Mouse (Mus musculus) thymus, postnatal 36 days (tissue): ENCODE results near the gene Tmem141.

Experiments
- DNase-seq, 2 experiments: peaks; one replicate each; pipeline ENCODE4 v3.0.0; 2022; ENCODE audit warnings: mixed read lengths in 2 of 2

Gene Tmem141

DNA sequence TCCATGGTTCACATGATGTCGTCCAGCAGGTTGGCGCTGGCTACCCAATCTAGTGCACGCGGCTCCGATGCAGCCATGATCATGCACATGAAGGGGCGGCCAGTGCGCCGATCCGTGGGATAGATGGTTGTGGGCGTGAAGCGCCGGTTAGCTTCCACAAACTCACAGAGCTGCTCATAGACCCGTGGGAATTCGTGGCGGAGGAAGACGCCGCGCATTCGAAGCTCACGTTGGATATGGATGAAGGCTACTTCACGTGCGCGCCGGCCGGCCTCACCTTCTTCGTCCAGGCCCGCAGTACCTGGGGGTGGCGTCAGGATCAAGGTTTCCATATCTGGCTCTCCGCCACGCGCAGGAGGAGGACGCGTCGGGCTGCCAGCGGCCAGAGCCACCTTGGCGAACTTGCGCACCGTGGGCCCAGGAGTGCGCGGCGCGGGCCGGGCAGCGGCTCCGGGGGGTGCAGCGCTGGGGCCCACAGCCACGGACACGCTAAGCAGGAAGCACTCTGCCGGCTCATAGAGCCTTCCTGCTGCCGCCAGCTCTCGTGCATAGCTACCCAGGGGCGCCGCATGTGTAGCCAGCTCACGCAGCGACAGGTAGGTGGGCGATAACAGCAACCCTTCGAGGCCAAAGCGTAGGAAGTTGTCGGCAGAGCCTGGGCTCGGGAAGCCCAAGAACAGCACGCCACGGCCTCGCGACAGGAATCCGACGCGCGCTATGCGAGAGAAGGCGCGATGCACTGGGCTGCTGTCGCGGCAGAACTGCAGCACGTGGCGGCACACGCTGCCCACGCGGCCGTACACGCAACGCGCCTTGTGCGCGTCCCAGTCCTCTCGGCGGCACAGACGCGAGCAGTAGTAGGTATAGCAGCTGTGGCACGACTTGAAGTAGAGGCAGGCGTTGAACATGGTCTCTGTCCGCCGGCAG, 44.6 kb downstream of the Tmem141 start:
- DNase-seq: peak in 1 of 2 experiments; percentile 25

DNA sequence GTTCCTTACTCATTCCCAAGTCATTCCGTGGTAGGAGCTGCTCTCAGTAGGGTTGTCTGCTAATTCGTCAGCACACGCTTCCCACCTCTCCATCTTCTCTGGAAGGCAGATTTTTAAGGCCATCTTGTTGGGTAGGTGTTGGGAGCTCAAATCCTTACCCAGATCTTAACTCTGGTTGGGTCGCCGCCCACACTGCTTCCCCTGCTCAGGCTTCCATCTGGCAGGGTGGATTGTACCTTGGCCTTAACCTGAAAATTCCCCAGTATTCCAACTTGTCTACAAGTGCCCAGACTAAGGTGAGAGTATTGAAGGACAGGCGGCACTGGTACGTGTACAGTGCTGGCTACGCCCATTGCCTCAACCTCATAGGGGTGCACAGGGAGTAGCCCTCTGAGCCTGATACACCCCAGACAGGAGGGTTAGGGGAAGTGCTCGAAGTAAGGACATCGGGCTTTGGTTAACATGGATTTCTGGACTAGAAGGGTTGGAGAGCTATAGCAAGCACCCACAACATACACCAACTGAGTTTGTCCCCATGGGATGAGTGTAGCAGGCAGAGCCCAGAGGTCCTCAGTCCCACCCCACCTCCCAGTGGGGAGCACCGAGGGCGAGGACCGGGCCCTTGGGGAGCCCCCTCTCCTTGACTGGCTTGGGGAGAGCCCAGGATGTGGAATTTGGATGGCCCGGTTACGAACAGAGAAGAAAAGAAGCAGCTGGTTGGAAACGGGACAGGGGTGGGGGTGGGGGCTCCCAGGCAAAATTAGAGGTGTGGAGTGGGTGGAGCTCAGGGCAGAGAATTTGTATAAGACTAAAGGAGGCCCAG, 45.6 kb downstream of the Tmem141 start:
- DNase-seq: no peak

DNA sequence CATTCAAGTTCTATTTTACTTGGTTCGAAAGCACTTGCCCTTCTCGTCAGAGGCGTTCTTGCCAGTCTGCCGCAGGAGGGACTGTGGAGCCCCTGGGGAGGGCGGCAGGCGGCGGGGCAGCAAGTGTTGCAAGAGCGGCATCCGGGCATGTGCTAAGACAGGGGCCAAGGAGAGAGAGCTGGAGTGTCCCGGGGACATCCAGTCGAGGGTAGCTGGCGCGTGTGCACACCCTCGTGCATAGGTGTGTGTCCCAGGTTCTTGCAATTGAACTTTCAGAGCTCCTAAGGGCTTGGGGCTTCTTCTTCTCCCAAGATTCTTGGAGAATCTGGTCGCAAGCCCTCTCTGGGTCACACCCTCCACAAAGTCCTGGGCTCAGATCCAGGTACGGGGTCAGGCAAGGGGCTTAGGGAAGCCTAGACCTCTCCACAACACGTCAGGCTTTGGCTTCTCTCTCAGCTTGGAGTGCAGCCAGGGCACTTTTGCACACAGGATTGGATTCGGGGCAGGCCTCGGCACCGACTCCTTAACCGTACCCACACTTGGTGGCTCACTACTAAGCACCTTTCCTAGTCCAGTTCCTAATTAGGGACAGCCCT, 46.3 kb downstream of the Tmem141 start:
- DNase-seq: peak; percentile 62 to 70

DNA sequence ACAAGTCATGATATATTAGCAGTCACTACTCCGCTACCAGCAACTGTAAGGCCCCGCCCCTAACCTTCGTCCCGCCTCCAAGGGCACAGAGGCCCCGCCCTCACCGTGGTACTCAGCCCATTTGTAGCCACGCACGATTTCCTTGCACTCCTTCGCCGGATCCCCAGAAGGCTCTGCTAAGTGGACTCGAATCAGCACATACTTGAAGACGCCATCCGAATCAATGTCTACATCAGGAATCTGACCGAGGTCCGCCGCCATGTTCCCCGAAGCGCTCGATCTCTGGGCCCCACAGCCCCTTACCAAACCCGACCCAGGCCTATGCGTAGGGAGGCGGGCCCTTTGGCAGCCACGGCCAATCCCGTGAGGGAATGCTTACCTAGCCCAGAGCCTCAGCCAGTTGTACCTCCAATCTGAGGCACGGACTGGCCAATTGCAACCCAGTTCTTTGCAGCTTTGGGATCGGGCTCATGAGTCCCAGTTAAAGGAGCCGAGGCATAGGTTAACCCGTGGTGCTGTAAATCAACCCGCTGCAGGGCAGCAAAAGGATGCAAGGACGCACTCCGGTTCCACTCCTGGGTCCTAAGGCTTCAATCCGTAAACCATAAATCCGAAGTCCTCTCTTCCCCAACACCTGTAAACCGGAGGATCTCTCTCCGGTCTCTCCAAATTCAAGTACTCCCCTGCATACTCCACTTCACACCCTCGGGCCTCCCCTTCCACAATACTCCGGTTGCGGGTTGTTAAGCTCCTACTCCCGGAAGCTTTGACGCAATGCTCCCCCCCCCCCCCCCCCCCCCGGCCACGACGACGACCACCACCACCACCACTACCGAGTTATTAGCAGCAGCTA, 47.0 kb downstream of the Tmem141 start, which contains the start of the genes Mamdc4 and Phpt1:
TSS of gene Mamdc4 (minus strand) at position 267 of the 853 bp plus-strand sequence.
TSS of gene Phpt1 (minus strand) at position 646 of the 853 bp plus-strand sequence.
- DNase-seq: peak; percentile 96 to 97

DNA sequence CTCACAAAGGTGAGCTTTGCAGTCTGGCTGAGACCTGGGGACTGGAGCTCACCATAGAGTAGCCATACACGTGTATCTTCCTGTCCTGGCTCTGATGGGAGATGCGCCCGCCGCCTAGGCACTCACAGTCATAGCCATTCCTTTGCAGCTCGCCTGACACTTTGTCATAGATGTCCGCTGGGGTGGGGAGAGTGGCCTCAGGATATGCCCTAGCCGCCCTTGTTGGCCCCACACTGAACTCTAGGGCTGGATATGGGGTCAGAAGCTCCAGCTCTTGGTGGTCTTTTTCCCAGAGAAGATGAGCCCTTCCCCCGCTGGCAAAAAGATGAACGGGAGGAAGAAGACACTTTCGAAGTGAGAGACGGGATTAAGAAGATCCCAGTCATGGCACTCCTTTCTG, 47.7 kb downstream of the Tmem141 start:
- DNase-seq: peak in 1 of 2 experiments; percentile 39

DNA sequence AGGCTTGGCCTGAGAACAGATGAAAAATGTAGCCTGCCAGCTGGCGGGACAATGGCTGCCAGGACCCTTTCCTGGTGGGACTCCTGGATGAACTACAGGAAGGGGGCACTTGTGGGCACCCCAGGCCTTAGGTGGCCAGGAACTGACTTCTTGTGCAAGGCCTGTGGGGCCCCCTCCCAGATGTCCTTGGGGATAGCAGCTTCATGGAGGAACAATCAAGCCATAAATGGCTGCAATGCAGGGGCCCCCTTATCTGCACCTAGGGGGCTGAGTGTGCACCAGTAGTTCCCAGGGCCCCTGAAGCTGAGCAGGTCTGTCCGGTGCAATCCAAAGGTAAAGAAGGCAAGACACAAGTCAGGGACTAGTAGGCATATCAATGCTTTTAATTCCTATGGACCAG, 48.7 kb downstream of the Tmem141 start:
- DNase-seq: no peak

DNA sequence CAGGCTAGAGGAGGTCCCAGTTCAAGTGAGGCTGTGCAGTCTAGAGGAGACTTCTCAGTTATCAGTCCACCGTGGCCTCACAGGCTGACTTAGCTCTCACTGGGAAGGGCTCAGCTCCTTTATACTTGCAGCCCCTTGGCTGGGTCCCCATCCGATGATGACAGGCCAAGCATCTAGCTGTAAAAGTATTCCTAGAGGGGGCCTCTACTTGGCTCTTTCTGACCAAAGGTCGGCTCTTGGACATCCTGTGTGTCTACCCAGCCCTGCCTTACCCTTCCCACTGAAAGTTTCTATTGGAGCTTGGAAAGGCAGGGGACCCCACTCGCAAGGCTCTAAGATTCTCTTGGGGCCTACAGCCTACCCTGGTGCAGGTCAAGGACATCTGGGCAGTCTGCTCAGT, 50.6 kb downstream of the Tmem141 start:
- DNase-seq: no peak
